Comparison of ENCODE assay signal across 17 mouse cellular contexts in the genomic region with DNA sequence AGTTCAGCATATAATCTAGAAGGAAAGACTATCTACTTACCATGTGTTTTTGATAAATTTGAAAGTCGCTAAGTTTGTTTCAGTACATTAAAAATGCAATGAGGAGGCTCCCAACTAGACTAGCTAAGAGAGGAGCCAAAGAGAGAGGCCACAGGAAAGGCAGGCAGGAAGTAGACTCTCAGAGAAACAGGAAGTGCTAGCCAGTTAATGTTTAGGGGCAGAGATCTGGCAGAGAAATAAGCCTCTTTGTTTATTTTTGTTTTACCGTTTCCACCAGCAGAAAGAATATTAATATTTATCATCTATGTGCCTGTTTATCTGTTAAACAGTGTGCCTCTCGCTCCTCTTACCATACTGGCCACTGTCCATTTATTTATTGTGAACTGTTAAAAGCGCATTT. TPM values are rescaled to one million over a fixed set of nuclear protein-coding genes. Genes with fewer than 3 reads are reported as not detected.
DNase-seq lines count a peak whose midpoint lies in the region; ATAC-seq lines count a peak whose summit lies in the region.
"Had no signal": no experiment of that assay in that cellular context is flagged by ENCODE, and none has a peak within 500 bp of the region (broad histone marks: within the 10 kb centered on the region; RNA-seq: fewer than 3 reads in every experiment).

No protein-coding gene starts in this region.

- intact Hi-C loops in heart, postnatal 14 days (cut with DNase I), result no loop called here

- peak overlapping the region; percentile 8; the same call in 1 of the 2 replicates for H3K27ac ChIP-seq in heart, embryonic 12.5 days (ENCODE audit: poor library complexity, severe bottlenecking)
- H3K27ac ChIP-seq in midbrain, embryonic 11.5 days (ENCODE audit: low read depth, low read length), result no peak overlapping the region
- H3K27ac ChIP-seq: hindbrain, embryonic 12.5 days; neural tube, embryonic 13.5 days had no signal

- peaks cover 10% of the 10 kb centered on the region for H3K4me1 ChIP-seq in heart, embryonic 12.5 days (replicated peaks)
- H3K4me1 ChIP-seq in midbrain, embryonic 11.5 days (ENCODE audit: control insufficient read depth, insufficient read depth, low read length), result peaks cover 4% of the 10 kb centered on the region; the same call in 1 of the 2 replicates

- no peaks in the 10 kb centered on the region for H3K9me3 ChIP-seq in heart, embryonic 12.5 days (replicated peaks)
- no peaks in the 10 kb centered on the region for H3K9me3 ChIP-seq in midbrain, embryonic 11.5 days (ENCODE audit: control insufficient read depth, low read length)
- H3K9me3 ChIP-seq: hindbrain, embryonic 12.5 days; neural tube, embryonic 13.5 days had no signal

- H3K4me2 ChIP-seq in heart, embryonic 12.5 days, result no peak overlapping the region
- H3K4me2 ChIP-seq in midbrain, embryonic 11.5 days, result no peak overlapping the region
- H3K4me2 ChIP-seq: hindbrain, embryonic 12.5 days; neural tube, embryonic 13.5 days had no signal

- 54% methylated on average over 4 of the region's 4 CpGs for WGBS in heart, embryonic 12.5 days
- WGBS in midbrain, embryonic 11.5 days, result 82% methylated on average over 4 of the region's 4 CpGs

- H3K9ac ChIP-seq in heart, embryonic 12.5 days, result no peak overlapping the region
- H3K9ac ChIP-seq in midbrain, embryonic 11.5 days (ENCODE audit: low read length), result no peak overlapping the region
- H3K9ac ChIP-seq: hindbrain, embryonic 12.5 days; liver, postnatal 0 days; neural tube, embryonic 13.5 days had no signal

- no peaks in the 10 kb centered on the region for H3K27me3 ChIP-seq in heart, embryonic 12.5 days (replicated peaks)
- H3K27me3 ChIP-seq in midbrain, embryonic 11.5 days (ENCODE audit: control insufficient read depth, insufficient read depth, low read length), result 0 out of 2 replicates have a peak, but pooled peaks cover 1% of the 10 kb centered on the region
- H3K27me3 ChIP-seq: hindbrain, embryonic 12.5 days had no signal

- DNase-seq in heart, postnatal 14 days, result no peak
- no peak for DNase-seq in midbrain, embryonic 11.5 days (ENCODE audit: low spot score, missing footprints)
- no peak for DNase-seq in spleen, postnatal 14 days (ENCODE audit: low spot score in 2 of 2)
- no peak for DNase-seq in thymus, postnatal 25 days
- DNase-seq: cerebellum, adult 9-10 months; liver, postnatal 0 days; retina, postnatal 1 day; spleen, adult 18-20 months; thymus, adult 18-20 months had no signal

- no peak for ATAC-seq in heart, embryonic 12.5 days (ENCODE audit: insufficient number of reproducible peaks, low FRiP score)
- peak; percentile 28 for ATAC-seq in CD4-positive, CD25-positive, alpha-beta regulatory T cell, adult 4 months
- ATAC-seq in common myeloid progenitor, adult 5-6 weeks (replicated peaks; ENCODE audit: low read depth, poor library complexity, severe bottlenecking), result peak; percentile 78
- ATAC-seq in megakaryocyte, adult 5-6 weeks (ENCODE audit: poor library complexity, severe bottlenecking), result peak; percentile 72
- ATAC-seq in midbrain, embryonic 11.5 days (ENCODE audit: low FRiP score), result no peak
- ATAC-seq: intestine, embryonic 16.5 days; liver, postnatal 0 days; midbrain, embryonic 16.5 days had no signal

- H3K36me3 ChIP-seq in heart, embryonic 12.5 days, result no peaks in the 10 kb centered on the region
- H3K36me3 ChIP-seq in midbrain, embryonic 11.5 days (ENCODE audit: control insufficient read depth, insufficient read depth, low read length), result no peaks in the 10 kb centered on the region
- H3K36me3 ChIP-seq: hindbrain, embryonic 12.5 days; neural tube, embryonic 13.5 days had no signal

- H3K4me3 ChIP-seq in heart, embryonic 12.5 days, result no peak overlapping the region
- H3K4me3 ChIP-seq in midbrain, embryonic 11.5 days (ENCODE audit: low read depth, low read length), result no peak overlapping the region
- H3K4me3 ChIP-seq: hindbrain, embryonic 12.5 days; neural tube, embryonic 13.5 days had no signal

RNA-seq across cellular contexts. Expression of gene Cav2, which starts 5.4 kb away (rescaled TPM):
- polyA plus RNA-seq in heart, embryonic 12.5 days (2016; fragmentation: Nextera tagmentation; extraction: Ambion mirVana), result 19.1 and 22.5 TPM in 2 replicates
- total RNA-seq in heart, postnatal 14 days (2021), result 10 to 100 TPM; 64.8 to 66.2 TPM
- polyA plus RNA-seq in CD4-positive, CD25-positive, alpha-beta regulatory T cell, adult 4 months (2017; shearing (Covaris generic)), result 1 to 10 TPM in 1 of 2 experiments, under 1 TPM in 1; 0.65 to 1.2 TPM
- total RNA-seq in common myeloid progenitor, adult 5-6 weeks (2017), result 1.6 and 2.7 TPM in 2 replicates
- total RNA-seq in megakaryocyte, adult 5-6 weeks (2015), result 15.2 and 16.2 TPM in 2 replicates
- total RNA-seq in megakaryocyte, adult 5-6 weeks (2017), result 8.4 and 9.1 TPM in 2 replicates
- polyA plus RNA-seq in midbrain, embryonic 11.5 days (2014; fragmentation: Nextera tagmentation; extraction: Ambion mirVana), result 6.2 and 7.0 TPM in 2 replicates

RNA-seq across cellular contexts. Expression of gene Cav1, which starts 19.8 kb away (rescaled TPM):
- 67.2 and 75.0 TPM in 2 replicates for polyA plus RNA-seq in heart, embryonic 12.5 days (2016; fragmentation: Nextera tagmentation; extraction: Ambion mirVana)
- total RNA-seq in heart, postnatal 14 days (2021), result 100 to 1,000 TPM; 415 to 448 TPM
- not detected for polyA plus RNA-seq in CD4-positive, CD25-positive, alpha-beta regulatory T cell, adult 4 months (2017; shearing (Covaris generic))
- not detected in 2 replicates for total RNA-seq in common myeloid progenitor, adult 5-6 weeks (2017)
- total RNA-seq in megakaryocyte, adult 5-6 weeks (2015), result not detected in 2 replicates
- total RNA-seq in megakaryocyte, adult 5-6 weeks (2017), result not detected in 2 replicates
- polyA plus RNA-seq in midbrain, embryonic 11.5 days (2014; fragmentation: Nextera tagmentation; extraction: Ambion mirVana), result 9.8 and 12.1 TPM in 2 replicates

Comparison
In these comparisons a context has a peak if more than half of its experiments do, and no peak if none do; other contexts are left out.
1. ATAC-seq: peak in CD4-positive, CD25-positive, alpha-beta regulatory T cell, adult 4 months (single experiment), common myeloid progenitor, adult 5-6 weeks (single experiment) and megakaryocyte, adult 5-6 weeks (single experiment); none in heart, embryonic 12.5 days (single experiment) and midbrain, embryonic 11.5 days (single experiment).
2. RNA of gene Cav1, which starts 19.8 kb away (total RNA-seq): 415 to 448 TPM in heart, postnatal 14 days; not detected in common myeloid progenitor, adult 5-6 weeks and not detected in megakaryocyte, adult 5-6 weeks; every median in the first group is over 100 times any median in the second.